Mouse (Mus musculus) layer of hippocampus, postnatal 36 days (tissue): Measurements from ENCODE around the gene Myoz2. TPM values are rescaled to one million over a fixed set of nuclear protein-coding genes. Genes with fewer than 3 reads are reported as not detected.

ENCODE experiments used
- DNase-seq, 2 experiments: peaks; one replicate each; pipeline ENCODE4 v3.0.0; 2022
- total RNA-seq, 2 experiments: library from RNA; stranded (reverse); gene quantifications; 2 replicates each; pipeline ENCODE4 v1.2.3; 2021

Myoz2 gene
- total RNA-seq = under 1 TPM; 0.76 to 0.77 TPM

- no peak for DNase-seq
Measured at GRCm38 (mm10) chr3:123034752-123035151, at the start of gene Myoz2. Gene Myoz2 (minus strand): TSS chr3:123035015.

GRCm38 (mm10) chr3:123081665-123082064, 46.9 kb upstream of the Myoz2 start:
- no peak for DNase-seq

GRCm38 (mm10) chr3:123080943-123081342, 46.1 kb upstream of the Myoz2 start:
- no peak for DNase-seq

GRCm38 (mm10) chr3:123080017-123080725, 45.4 kb upstream of the Myoz2 start:
- DNase-seq = no peak

GRCm38 (mm10) chr3:123075759-123076158, 40.9 kb upstream of the Myoz2 start:
- no peak for DNase-seq

GRCm38 (mm10) chr3:123075034-123075433, 40.2 kb upstream of the Myoz2 start:
- no peak for DNase-seq

GRCm38 (mm10) chr3:123073351-123073750, 38.5 kb upstream of the Myoz2 start:
- DNase-seq = no peak

GRCm38 (mm10) chr3:123072472-123072871, 37.7 kb upstream of the Myoz2 start:
- DNase-seq = no peak

GRCm38 (mm10) chr3:123070996-123071395, 36.2 kb upstream of the Myoz2 start:
- DNase-seq = no peak

GRCm38 (mm10) chr3:123066836-123067235, 32.0 kb upstream of the Myoz2 start:
- DNase-seq = no peak

GRCm38 (mm10) chr3:123065466-123065865, 30.7 kb upstream of the Myoz2 start:
- no peak for DNase-seq

- DNase-seq = no peak
Measured at GRCm38 (mm10) chr3:123064186-123064585, 29.4 kb upstream of the Myoz2 start.

GRCm38 (mm10) chr3:123061931-123062330, 27.1 kb upstream of the Myoz2 start:
- DNase-seq = no peak

- DNase-seq = no peak
Measured at GRCm38 (mm10) chr3:123058832-123059231, 24.0 kb upstream of the Myoz2 start.

GRCm38 (mm10) chr3:123054178-123054577, 19.4 kb upstream of the Myoz2 start:
- DNase-seq = no peak

GRCm38 (mm10) chr3:123053192-123053938, 18.6 kb upstream of the Myoz2 start:
- DNase-seq = no peak

GRCm38 (mm10) chr3:123042308-123042707, 7.5 kb upstream of the Myoz2 start:
- no peak for DNase-seq

GRCm38 (mm10) chr3:123033804-123034203, 1.0 kb downstream of the Myoz2 start:
- DNase-seq = no peak

GRCm38 (mm10) chr3:123025634-123026033, 9.2 kb downstream of the Myoz2 start:
- no peak for DNase-seq

- DNase-seq = no peak
Measured at GRCm38 (mm10) chr3:123024496-123025234, 10.2 kb downstream of the Myoz2 start.

- DNase-seq = no peak
Measured at GRCm38 (mm10) chr3:123018792-123019191, 16.0 kb downstream of the Myoz2 start.

GRCm38 (mm10) chr3:123013476-123013875, 21.3 kb downstream of the Myoz2 start:
- DNase-seq = no peak

- DNase-seq = no peak
Measured at GRCm38 (mm10) chr3:123009417-123009816, 25.4 kb downstream of the Myoz2 start.
